Mouse (Mus musculus) intestine, embryonic 15.5 days (tissue): ENCODE results near the gene 5730522E02Rik. TPM values are rescaled to one million over a fixed set of nuclear protein-coding genes. Genes with fewer than 3 reads are reported as not detected.

Experiments
- ATAC-seq: fragments of 200-750 bp; cut with Nextera tagmentation; 2 replicates; pipeline ENCODE4 v1.8.0; 2017; ENCODE audit warnings: moderate TSS enrichment, moderate library complexity
- H3K27ac ChIP-seq: fragments of 300-500 bp; sonication (generic); 2 replicates; pipeline ENCODE4 v1.5.1; 2015; ENCODE audit warnings: mild to moderate bottlenecking, inconsistent platforms
- H3K27me3 ChIP-seq: fragments of 300-500 bp; sonication (generic); replicated peaks from 2 replicates; pipeline ENCODE4 v1.6.1; 2015; ENCODE audit warnings: inconsistent platforms
- H3K36me3 ChIP-seq: fragments of 300-500 bp; sonication (generic); 2 replicates; pipeline ENCODE4 v1.6.1; 2015; ENCODE audit warnings: inconsistent platforms
- H3K4me1 ChIP-seq: fragments of 300-500 bp; sonication (generic); replicated peaks from 2 replicates; pipeline ENCODE4 v1.6.1; 2015; ENCODE audit warnings: inconsistent platforms
- H3K4me2 ChIP-seq: fragments of 300-500 bp; sonication (generic); replicated peaks from 2 replicates; pipeline ENCODE4 v1.6.1; 2015; ENCODE audit warnings: mild to moderate bottlenecking, inconsistent platforms
- H3K4me3 ChIP-seq: fragments of 300-500 bp; sonication (generic); replicated peaks from 2 replicates; pipeline ENCODE4 v1.5.1; 2015; ENCODE audit warnings: inconsistent platforms
- H3K9ac ChIP-seq: fragments of 300-500 bp; sonication (generic); 2 replicates; pipeline ENCODE4 v1.6.1; 2015; ENCODE audit warnings: inconsistent platforms
- H3K9me3 ChIP-seq: fragments of 300-500 bp; sonication (generic); 2 replicates; pipeline ENCODE4 v1.6.1; 2016; ENCODE audit warnings: inconsistent platforms
- WGBS: fragments of 180-500 bp; shearing (Covaris S2); methylation state at CpG from one replicate; pipeline ENCODE4 v1.1.7; 2015; 5-methylcytosine and 5-hydroxymethylcytosine counted together
- polyA plus RNA-seq: library from polyadenylated mRNA; unstranded; fragments of >200 nt; fragmentation: Nextera tagmentation; extraction: Ambion mirVana; gene quantifications from 2 replicates; pipeline ENCODE4 v1.2.1, GENCODE M21; 2015

5730522E02Rik gene
- polyA plus RNA-seq, 1 experiment from 2014 or later: 2.8 TPM

DNA sequence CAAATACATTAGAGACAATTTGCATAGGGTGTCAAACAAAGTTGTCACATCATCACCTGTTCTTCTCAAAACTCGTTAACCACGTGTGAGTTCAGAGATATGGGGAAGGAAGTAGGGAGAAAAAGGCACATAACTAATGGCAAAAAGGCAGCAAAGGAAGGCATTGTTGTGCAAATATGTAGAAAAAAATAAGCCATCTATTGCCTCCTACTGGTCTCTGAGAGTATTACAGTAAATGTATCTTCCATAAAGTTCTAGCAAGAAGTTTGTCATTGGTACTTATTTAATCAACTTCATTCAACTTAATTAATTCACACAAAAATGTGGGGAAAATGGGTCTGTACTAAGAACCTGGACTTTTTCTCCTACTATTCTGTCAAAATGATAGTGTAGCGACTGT lies 466.9 kb downstream of the 5730522E02Rik start:
- ATAC-seq: no peak
- Histone ChIP-seq H3K9me3 (no peaks in the 10 kb centered on the region), H3K27me3 (no peaks in the 10 kb centered on the region), H3K36me3 (no peaks in the 10 kb centered on the region), H3K9ac (no peak overlapping the region), H3K4me1 (no peaks in the 10 kb centered on the region), H3K4me2 (no peak overlapping the region), H3K27ac (no peak overlapping the region), H3K4me3 (no peak overlapping the region)
- 87% methylated on average over 3 of the region's 3 CpGs for WGBS

DNA sequence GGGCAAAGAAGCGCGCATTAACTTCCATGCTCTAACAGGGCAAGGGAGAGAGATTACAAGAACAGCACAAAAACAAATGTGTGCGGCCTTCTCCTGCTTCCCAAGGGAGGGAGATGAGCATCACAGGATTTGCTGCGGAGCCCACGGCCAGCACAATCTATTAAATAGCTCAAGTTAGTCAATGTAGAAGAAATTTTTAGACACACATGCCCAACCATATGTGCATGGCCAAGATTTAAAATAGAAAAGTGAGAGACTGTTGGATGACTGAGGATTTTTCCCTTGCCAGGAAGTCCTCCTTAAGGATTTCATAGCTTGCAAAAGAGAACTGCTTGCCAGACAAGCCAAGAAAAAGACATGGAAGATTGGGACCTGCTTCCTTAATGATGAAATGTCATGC lies 473.3 kb downstream of the 5730522E02Rik start:
- Histone ChIP-seq H3K36me3 (no peaks in the 10 kb centered on the region), H3K4me1 (no peaks in the 10 kb centered on the region), H3K27me3 (no peaks in the 10 kb centered on the region), H3K27ac (no peak overlapping the region), H3K9ac (no peak overlapping the region), H3K9me3 (no peaks in the 10 kb centered on the region), H3K4me3 (no peak overlapping the region), H3K4me2 (no peak overlapping the region)
- WGBS: 90% methylated on average over 5 of the region's 5 CpGs
- ATAC-seq: no peak

DNA sequence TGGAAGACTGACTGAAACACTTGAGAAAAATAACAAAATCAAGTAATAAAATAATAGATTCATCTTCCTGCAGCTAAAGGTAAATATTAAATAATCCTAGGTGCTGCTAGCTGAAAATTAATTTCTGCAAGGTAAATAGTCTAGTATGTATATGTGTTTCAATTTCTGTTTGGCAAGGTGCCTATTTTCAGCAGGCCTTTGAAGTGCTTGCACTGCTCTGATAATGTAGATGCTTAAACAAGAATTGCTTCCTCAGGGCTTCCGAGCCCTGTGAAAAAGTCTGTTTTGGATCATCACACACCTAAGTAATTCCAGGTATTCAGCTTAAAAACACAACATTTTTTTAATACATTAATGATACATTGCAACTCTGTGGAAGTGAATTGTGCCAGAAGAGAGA lies 481.1 kb downstream of the 5730522E02Rik start:
- Histone ChIP-seq H3K27me3 (no peaks in the 10 kb centered on the region), H3K4me1 (no peaks in the 10 kb centered on the region), H3K36me3 (no peaks in the 10 kb centered on the region), H3K9ac (no peak overlapping the region), H3K27ac (no peak overlapping the region), H3K4me3 (no peak overlapping the region), H3K9me3 (no peaks in the 10 kb centered on the region), H3K4me2 (no peak overlapping the region)
- WGBS: 51% methylated on average over 1 of the region's 1 CpGs
- ATAC-seq: no peak

DNA sequence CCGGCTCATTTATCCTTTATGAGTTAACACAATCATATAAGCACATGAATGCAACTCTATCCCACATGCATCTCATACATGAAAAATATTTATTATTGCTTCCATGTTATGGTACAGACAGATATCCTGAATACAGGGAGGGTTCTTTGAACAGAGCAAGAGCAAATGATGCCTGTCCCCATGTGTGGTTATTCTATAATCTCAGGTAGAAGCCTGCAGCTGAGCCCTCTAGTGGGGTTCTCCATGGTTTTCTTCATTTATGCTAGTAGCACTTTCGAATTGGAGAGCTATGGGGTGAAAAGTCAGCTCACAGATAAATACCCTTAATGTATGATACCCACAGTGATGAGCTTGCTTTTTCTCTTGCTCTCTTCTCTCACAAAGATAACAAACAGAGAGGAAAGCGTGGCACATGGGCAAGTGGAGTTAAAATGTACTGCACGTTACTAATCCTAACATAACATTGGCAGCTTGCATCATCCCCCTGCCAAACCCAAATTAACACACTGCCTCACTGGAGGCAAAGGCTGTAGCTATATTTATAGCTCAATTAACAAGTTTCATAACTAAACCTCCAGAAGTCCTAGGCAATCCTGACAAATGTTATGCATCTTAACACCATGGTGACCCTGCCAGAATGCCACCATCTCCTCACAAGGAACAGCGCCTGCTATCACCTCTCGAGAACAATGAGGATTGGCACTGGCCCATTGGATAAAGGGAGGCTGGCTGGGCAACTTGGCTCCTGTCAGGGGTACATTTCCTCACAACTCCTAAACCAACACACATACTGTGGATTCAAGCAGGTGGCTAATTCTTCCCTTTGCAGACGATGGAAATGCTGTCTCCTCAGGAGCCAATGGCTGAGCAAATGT lies 494.9 kb downstream of the 5730522E02Rik start:
- no peak for ATAC-seq
- Histone ChIP-seq H3K27me3 (no peaks in the 10 kb centered on the region), H3K9ac (no peak overlapping the region), H3K4me3 (no peak overlapping the region), H3K4me1 (no peaks in the 10 kb centered on the region), H3K9me3 (no peaks in the 10 kb centered on the region), H3K4me2 (no peak overlapping the region), H3K27ac (no peak overlapping the region), H3K36me3 (no peaks in the 10 kb centered on the region)
- WGBS: 78% methylated on average over 7 of the region's 7 CpGs

DNA sequence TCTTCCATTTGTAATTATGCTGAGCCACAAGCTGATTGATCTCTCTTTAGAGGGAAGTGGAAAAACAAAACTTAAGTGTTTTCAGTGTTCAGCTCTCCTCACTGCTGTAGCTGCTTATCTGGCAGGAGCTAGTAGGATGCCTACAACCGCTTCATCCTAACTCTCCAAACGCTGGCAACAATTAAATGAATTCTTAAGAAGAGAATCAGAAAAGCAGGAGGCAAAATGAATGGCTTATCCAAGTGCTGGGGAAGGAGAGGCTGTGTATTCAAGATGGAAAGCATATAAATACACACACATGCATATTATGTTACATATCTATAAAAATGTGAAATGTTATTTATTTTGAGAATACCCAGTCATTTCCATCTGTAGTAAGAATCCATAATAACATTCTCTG lies 500.0 kb downstream of the 5730522E02Rik start:
- Histone ChIP-seq H3K4me1 (no peaks in the 10 kb centered on the region), H3K27me3 (no peaks in the 10 kb centered on the region), H3K4me2 (no peak overlapping the region), H3K27ac (no peak overlapping the region), H3K9ac (no peak overlapping the region), H3K9me3 (no peaks in the 10 kb centered on the region), H3K4me3 (no peak overlapping the region), H3K36me3 (no peaks in the 10 kb centered on the region)
- no peak for ATAC-seq
- 36% methylated on average over 2 of the region's 2 CpGs for WGBS

DNA sequence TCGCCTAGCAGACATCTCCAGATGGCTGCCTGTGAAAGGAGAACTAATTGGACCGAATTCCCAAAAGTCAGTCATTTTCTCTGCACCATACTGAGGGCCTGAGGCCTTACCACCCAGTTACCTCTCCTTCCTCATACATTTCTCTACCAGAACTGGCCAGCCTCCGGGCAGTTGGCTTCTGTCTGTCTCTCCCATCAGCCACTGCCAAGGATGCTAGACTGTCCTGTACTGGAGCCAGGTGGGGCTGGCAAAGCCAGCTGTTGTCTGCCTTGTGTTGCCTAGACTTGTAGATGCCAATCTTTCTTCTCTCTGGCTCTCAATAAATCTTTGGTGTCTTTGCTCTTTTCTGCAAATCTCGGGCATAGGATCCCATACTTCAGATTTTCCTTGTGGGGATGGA lies 500.7 kb downstream of the 5730522E02Rik start:
- no peaks in the 10 kb centered on the region for H3K36me3 ChIP-seq
- no peak overlapping the region for H3K4me3 ChIP-seq
- H3K4me2 ChIP-seq: no peak overlapping the region
- no peaks in the 10 kb centered on the region for H3K27me3 ChIP-seq
- no peak overlapping the region for H3K27ac ChIP-seq
- no peaks in the 10 kb centered on the region for H3K4me1 ChIP-seq
- WGBS: 86% methylated on average over 4 of the region's 4 CpGs
- no peak overlapping the region for H3K9ac ChIP-seq
- no peak for ATAC-seq
- H3K9me3 ChIP-seq: no peaks in the 10 kb centered on the region

DNA sequence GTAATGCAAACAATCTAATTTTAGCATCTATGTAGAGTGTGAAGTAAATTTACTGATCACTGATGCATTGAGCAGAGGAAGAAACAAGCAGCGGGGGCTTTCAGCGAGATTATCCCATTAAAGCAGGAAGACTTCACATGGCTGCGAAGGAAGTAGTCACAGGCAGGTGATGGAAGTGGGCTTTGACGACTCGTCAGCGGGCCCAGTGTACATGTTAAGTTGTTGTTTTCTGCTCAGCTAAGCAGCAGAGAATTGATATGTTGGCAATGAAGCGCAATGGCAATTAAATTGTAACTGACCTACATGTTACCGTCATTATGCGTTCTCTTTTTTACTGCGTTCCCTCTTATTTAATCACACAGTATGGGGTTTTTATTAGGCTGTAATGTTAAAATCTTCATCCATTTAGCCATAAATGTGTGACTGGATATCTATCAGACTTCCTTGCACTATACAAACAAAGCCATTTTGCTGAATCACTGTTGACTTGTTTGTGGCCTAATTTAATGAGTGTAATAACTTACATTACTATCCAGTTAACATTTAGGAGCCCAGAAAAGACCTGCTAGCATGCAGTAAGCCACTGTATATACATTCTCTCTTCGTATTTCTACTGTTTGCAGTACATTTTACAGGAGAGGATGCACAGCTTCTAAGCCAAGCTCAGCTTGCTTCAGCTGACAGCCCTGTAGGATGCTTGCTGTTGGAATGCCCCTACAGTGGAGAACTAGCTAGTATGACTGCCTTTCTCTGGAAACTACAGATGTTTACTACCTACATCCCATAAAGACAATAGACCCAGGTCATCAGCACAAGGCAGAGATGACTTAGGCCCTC lies 506.0 kb downstream of the 5730522E02Rik start:
- Histone ChIP-seq H3K4me3 (no peak overlapping the region), H3K27me3 (no peaks in the 10 kb centered on the region), H3K27ac (no peak overlapping the region), H3K4me1 (no peaks in the 10 kb centered on the region), H3K36me3 (no peaks in the 10 kb centered on the region), H3K9me3 (no peaks in the 10 kb centered on the region), H3K4me2 (no peak overlapping the region), H3K9ac (no peak overlapping the region)
- whole genome bisulfite sequencing: 75% methylated on average over 11 of the region's 11 CpGs
- ATAC-seq: no peak

DNA sequence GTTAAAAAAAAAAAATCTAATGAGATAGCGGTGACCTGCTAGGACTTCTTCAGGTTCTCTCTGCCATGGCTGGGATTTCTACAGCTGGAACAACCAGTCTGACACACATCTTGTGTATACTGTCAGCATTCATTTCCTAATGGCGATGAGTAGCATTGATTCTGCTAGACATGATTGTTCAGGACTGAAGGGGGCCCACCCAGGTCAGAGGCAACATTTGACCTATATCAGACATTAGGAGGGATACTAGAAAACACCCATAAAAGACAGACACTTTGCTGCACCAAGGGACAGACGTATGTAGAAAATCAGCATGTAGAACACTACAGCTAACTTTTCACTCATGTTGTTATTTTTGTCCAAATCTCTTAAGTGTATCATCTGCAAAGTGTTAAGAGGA lies 507.8 kb downstream of the 5730522E02Rik start:
- WGBS: 85% methylated on average over 3 of the region's 3 CpGs
- H3K27ac ChIP-seq: no peak overlapping the region
- ATAC-seq: no peak
- H3K4me2 ChIP-seq: no peak overlapping the region
- no peaks in the 10 kb centered on the region for H3K36me3 ChIP-seq
- H3K4me3 ChIP-seq: no peak overlapping the region
- no peaks in the 10 kb centered on the region for H3K27me3 ChIP-seq
- H3K9ac ChIP-seq: no peak overlapping the region
- no peaks in the 10 kb centered on the region for H3K9me3 ChIP-seq
- no peaks in the 10 kb centered on the region for H3K4me1 ChIP-seq

DNA sequence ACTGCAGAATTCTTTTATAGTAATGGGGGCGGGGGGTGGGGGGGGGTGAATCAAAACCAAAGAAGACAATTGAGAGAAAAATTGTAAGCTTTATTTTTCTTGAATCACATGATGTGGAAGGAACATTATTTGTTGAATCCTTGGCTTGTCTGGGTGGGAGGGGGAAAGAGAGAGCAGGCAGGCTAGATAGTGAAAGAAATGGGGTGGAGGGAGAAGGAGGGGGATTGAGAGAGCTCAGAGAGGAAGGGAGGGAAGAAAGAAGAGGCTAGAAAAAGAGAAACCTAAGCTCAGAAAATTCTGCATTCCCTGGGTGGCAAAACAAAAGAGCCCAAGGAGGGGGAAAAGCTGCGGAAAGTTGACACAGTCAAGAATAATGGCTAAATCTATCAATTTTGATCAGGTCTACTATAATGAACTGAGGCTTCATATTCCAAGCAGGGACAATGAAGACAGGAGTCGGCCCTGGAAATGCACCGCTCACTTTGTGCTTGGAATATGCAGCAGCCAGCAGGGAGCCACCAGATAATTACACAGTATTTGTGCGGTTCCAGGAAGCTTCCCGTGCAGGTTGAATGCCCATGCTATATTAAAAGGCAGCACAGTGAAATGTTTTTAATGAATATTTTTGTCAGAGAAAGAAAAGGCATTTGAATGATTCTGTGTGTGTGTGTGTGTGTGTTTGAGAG lies 512.9 kb downstream of the 5730522E02Rik start:
- no peaks in the 10 kb centered on the region for H3K4me1 ChIP-seq
- no peak overlapping the region for H3K4me3 ChIP-seq
- ATAC-seq: no peak
- 60% methylated on average over 6 of the region's 6 CpGs for WGBS
- H3K36me3 ChIP-seq: no peaks in the 10 kb centered on the region
- no peaks in the 10 kb centered on the region for H3K9me3 ChIP-seq
- H3K9ac ChIP-seq: no peak overlapping the region
- no peaks in the 10 kb centered on the region for H3K27me3 ChIP-seq
- no peak overlapping the region for H3K4me2 ChIP-seq
- no peak overlapping the region for H3K27ac ChIP-seq

DNA sequence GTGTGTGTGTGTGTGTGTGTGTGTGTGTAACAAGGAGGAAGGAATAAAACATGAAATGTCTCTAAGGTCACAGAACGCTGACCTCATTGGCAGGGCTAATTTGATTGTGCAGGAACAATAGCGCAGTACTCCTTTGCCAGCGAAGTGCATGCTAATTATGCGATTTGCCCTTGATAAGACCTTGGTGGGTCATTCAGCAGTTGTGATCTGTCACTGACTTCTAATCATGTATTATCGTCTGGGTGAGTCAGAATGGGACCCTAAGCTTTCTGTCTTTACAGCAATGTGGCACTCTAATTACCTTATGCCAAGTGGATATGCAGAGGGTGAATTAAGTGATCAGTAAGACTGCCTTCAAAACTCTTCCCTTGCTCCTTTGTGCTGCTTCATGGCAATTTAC lies 514.4 kb downstream of the 5730522E02Rik start:
- no peak overlapping the region for H3K9ac ChIP-seq
- H3K36me3 ChIP-seq: no peaks in the 10 kb centered on the region
- H3K27me3 ChIP-seq: no peaks in the 10 kb centered on the region
- H3K4me3 ChIP-seq: no peak overlapping the region
- no peak for ATAC-seq
- H3K4me2 ChIP-seq: no peak overlapping the region
- no peaks in the 10 kb centered on the region for H3K9me3 ChIP-seq
- WGBS: 80% methylated on average over 5 of the region's 5 CpGs
- H3K27ac ChIP-seq: no peak overlapping the region
- H3K4me1 ChIP-seq: no peaks in the 10 kb centered on the region

DNA sequence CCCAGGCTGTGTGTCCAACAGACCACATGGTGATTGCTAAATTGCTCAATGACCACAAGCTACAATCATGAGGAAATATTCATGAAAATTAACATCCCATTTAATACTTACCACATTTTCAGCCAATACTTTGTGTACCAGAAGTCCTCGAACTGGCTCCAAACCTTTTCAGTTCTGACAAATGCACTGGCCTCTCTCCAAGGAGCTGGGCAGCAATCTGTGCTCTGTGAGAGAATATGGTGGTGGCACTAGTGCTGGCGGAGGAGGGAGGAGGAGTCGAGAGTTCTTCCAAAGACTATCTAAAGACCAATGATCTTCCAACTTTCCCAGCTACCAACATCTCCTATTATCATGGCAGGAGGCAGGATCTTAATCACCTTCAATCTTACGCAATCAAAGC lies 525.8 kb downstream of the 5730522E02Rik start:
- no peak overlapping the region for H3K9ac ChIP-seq
- H3K9me3 ChIP-seq: no peaks in the 10 kb centered on the region
- no peak overlapping the region for H3K27ac ChIP-seq
- no peak overlapping the region for H3K4me3 ChIP-seq
- H3K27me3 ChIP-seq: no peaks in the 10 kb centered on the region
- WGBS: 92% methylated on average over 4 of the region's 4 CpGs
- no peak for ATAC-seq
- no peaks in the 10 kb centered on the region for H3K36me3 ChIP-seq
- H3K4me2 ChIP-seq: no peak overlapping the region
- no peaks in the 10 kb centered on the region for H3K4me1 ChIP-seq

DNA sequence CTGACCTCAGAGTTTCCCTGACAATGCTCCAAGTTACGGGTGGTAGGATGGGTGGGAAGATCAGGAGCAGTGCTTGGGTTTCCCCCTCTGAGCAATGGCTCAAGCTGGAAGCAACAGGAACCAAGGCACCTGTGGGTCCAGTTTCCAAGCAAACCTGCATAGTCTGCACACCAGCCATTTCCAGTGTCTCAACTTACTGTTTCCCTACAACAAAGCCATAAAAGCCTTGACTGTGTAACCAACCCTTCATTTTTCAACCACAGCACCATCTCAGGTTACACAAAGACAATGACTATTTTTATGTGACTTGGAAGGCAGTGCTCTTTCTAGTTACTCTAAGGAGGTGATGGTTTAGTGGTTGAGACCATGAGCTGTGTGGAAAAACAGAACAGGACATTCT lies 530.7 kb downstream of the 5730522E02Rik start:
- Histone ChIP-seq H3K4me1 (no peaks in the 10 kb centered on the region), H3K4me2 (no peak overlapping the region), H3K9me3 (no peaks in the 10 kb centered on the region), H3K27ac (no peak overlapping the region), H3K9ac (no peak overlapping the region), H3K4me3 (no peak overlapping the region), H3K27me3 (no peaks in the 10 kb centered on the region), H3K36me3 (no peaks in the 10 kb centered on the region)
- no peak for ATAC-seq
- WGBS: 67% methylated on average over 1 of the region's 1 CpGs
